In genomic region chr2:18690055-18690691, GRCm38 (mm10) we compare ENCODE assay signal across 8 mouse cellular contexts. TPM values are rescaled to one million over a fixed set of nuclear protein-coding genes. Genes with fewer than 3 reads are reported as not detected.
DNase-seq lines count a peak whose midpoint lies in the region; ATAC-seq and TF ChIP-seq lines count a peak whose summit lies in the region.

No protein-coding gene starts in this region.

- ATAC-seq in embryonic facial prominence, embryonic 15.5 days (ENCODE audit: insufficient number of reproducible peaks, low FRiP score, low TSS enrichment, low read depth), result peak; percentile 44
- ATAC-seq in hindbrain, embryonic 14.5 days (ENCODE audit: low FRiP score), result peak; percentile 67
- ATAC-seq in limb, embryonic 14.5 days (ENCODE audit: low FRiP score, low read depth), result peak; percentile 19
- peak; percentile 70 for ATAC-seq in neural tube, embryonic 13.5 days (ENCODE audit: low read depth)
- no peak for ATAC-seq in erythroblast, adult 5-6 weeks (replicated peaks; ENCODE audit: low FRiP score, poor library complexity, severe bottlenecking)

- peak overlapping the region; percentile 18 for H3K9ac ChIP-seq in embryonic facial prominence, embryonic 15.5 days
- H3K9ac ChIP-seq in hindbrain, embryonic 14.5 days, result peak overlapping the region; percentile 34
- peak overlapping the region; percentile 56 for H3K9ac ChIP-seq in limb, embryonic 14.5 days (ENCODE audit: low read depth, low read length, severe bottlenecking)
- peak overlapping the region; percentile 64 for H3K9ac ChIP-seq in neural tube, embryonic 13.5 days

- no peak for TF ChIP-seq POLR2A in limb, embryonic 14.5 days (IDR thresholded peaks at IDR 0.05; ENCODE audit: borderline replicate concordance, extremely low read depth, insufficient read depth, insufficient read length)

- H3K4me3 ChIP-seq in embryonic facial prominence, embryonic 15.5 days (replicated peaks), result peak overlapping the region; percentile 44
- peak overlapping the region; percentile 36 for H3K4me3 ChIP-seq in hindbrain, embryonic 14.5 days (replicated peaks; ENCODE audit: low read length)
- H3K4me3 ChIP-seq in limb, embryonic 14.5 days (replicated peaks; ENCODE audit: low read length), result peak overlapping the region; percentile 45
- H3K4me3 ChIP-seq in neural tube, embryonic 13.5 days, result peak overlapping the region; percentile 45

- under 1% methylated on average over 57 of the region's 58 CpGs for WGBS in embryonic facial prominence, embryonic 15.5 days
- WGBS in hindbrain, embryonic 14.5 days, result under 1% methylated on average over 51 of the region's 58 CpGs
- under 1% methylated on average over 50 of the region's 58 CpGs for WGBS in limb, embryonic 14.5 days
- under 1% methylated on average over 58 of the region's 58 CpGs for WGBS in neural tube, embryonic 13.5 days

- H3K27ac ChIP-seq in embryonic facial prominence, embryonic 15.5 days (replicated peaks), result no peak overlapping the region
- no peak overlapping the region for H3K27ac ChIP-seq in hindbrain, embryonic 14.5 days
- no peak overlapping the region for H3K27ac ChIP-seq in limb, embryonic 14.5 days (replicated peaks; ENCODE audit: low read depth, low read length)
- H3K27ac ChIP-seq in neural tube, embryonic 13.5 days (replicated peaks), result no peak overlapping the region

- no peaks in the 10 kb centered on the region for H3K9me3 ChIP-seq in embryonic facial prominence, embryonic 15.5 days (replicated peaks)
- H3K9me3 ChIP-seq in hindbrain, embryonic 14.5 days (ENCODE audit: control insufficient read depth, low read length), result no peaks in the 10 kb centered on the region
- H3K9me3 ChIP-seq in limb, embryonic 14.5 days (ENCODE audit: control insufficient read depth, low read length), result no peaks in the 10 kb centered on the region
- H3K9me3 ChIP-seq in neural tube, embryonic 13.5 days, result no peaks in the 10 kb centered on the region

- H3K36me3 ChIP-seq in embryonic facial prominence, embryonic 15.5 days, result no peaks in the 10 kb centered on the region
- H3K36me3 ChIP-seq in hindbrain, embryonic 14.5 days (replicated peaks; ENCODE audit: control insufficient read depth, insufficient read depth), result no peaks in the 10 kb centered on the region
- no peaks in the 10 kb centered on the region for H3K36me3 ChIP-seq in limb, embryonic 14.5 days (ENCODE audit: control insufficient read depth, insufficient read depth, low read length)
- H3K36me3 ChIP-seq in neural tube, embryonic 13.5 days, result no peaks in the 10 kb centered on the region

- peak; percentile 41 for DNase-seq in layer of hippocampus, adult 11-12 months (ENCODE audit: low spot score)
- no peak for DNase-seq in layer of hippocampus, adult 9-10 months (ENCODE audit: low spot score)
- DNase-seq in NIH3T3 (ENCODE audit: low read depth), result peak; percentile 59
- peak; percentile 69 for DNase-seq in hindbrain, embryonic 14.5 days (ENCODE audit: low spot score)
- DNase-seq in limb, embryonic 14.5 days (ENCODE audit: low spot score), result no peak

- peak overlapping the region; percentile 80 for H3K4me2 ChIP-seq in embryonic facial prominence, embryonic 15.5 days (replicated peaks)
- H3K4me2 ChIP-seq in hindbrain, embryonic 14.5 days (replicated peaks), result peak overlapping the region; percentile 60
- peak overlapping the region; percentile 81 for H3K4me2 ChIP-seq in limb, embryonic 14.5 days (replicated peaks; ENCODE audit: low read depth, low read length, severe bottlenecking)
- H3K4me2 ChIP-seq in neural tube, embryonic 13.5 days, result peak overlapping the region; percentile 74

- peaks cover 73% of the 10 kb centered on the region for H3K27me3 ChIP-seq in embryonic facial prominence, embryonic 15.5 days
- peaks cover 86% of the 10 kb centered on the region for H3K27me3 ChIP-seq in hindbrain, embryonic 14.5 days (ENCODE audit: control insufficient read depth, insufficient read depth, low read length)
- peaks cover 82% of the 10 kb centered on the region for H3K27me3 ChIP-seq in limb, embryonic 14.5 days (ENCODE audit: control insufficient read depth, insufficient read depth, low read length)
- H3K27me3 ChIP-seq in neural tube, embryonic 13.5 days, result peaks cover 84% of the 10 kb centered on the region

- H3K4me1 ChIP-seq in embryonic facial prominence, embryonic 15.5 days, result peaks cover 37% of the 10 kb centered on the region
- H3K4me1 ChIP-seq in hindbrain, embryonic 14.5 days (replicated peaks; ENCODE audit: control insufficient read depth, insufficient read depth, low read length), result peaks cover 21% of the 10 kb centered on the region; the same call in 1 of the 2 replicates
- H3K4me1 ChIP-seq in limb, embryonic 14.5 days (ENCODE audit: control insufficient read depth, insufficient read depth, low read length), result peaks cover 14% of the 10 kb centered on the region; the same call in 1 of the 2 replicates
- peaks cover 32% of the 10 kb centered on the region for H3K4me1 ChIP-seq in neural tube, embryonic 13.5 days (replicated peaks)

RNA-seq across cellular contexts. Expression of gene Spag6, which starts 3.7 kb away (rescaled TPM):
- polyA plus RNA-seq in embryonic facial prominence, embryonic 15.5 days (2015; fragmentation: Nextera tagmentation; extraction: Ambion mirVana), result 0.14 TPM in 1 of 2 replicates, not detected in the other
- polyA plus RNA-seq in hindbrain, embryonic 14.5 days (2014; fragmentation: Nextera tagmentation; extraction: Ambion mirVana), result 0.11 TPM in 1 of 2 replicates, not detected in the other
- polyA plus RNA-seq in limb, embryonic 14.5 days (2012; rRNA removed), result 0.03 and 0.48 TPM in 2 replicates
- polyA plus RNA-seq in limb, embryonic 14.5 days (2014; fragmentation: Nextera tagmentation; extraction: Ambion mirVana), result 0.15 TPM in 1 of 2 replicates, not detected in the other
- not detected in 2 replicates for polyA plus RNA-seq in neural tube, embryonic 13.5 days (2015; fragmentation: Nextera tagmentation; extraction: Ambion mirVana)
- total RNA-seq in erythroblast, adult 5-6 weeks (2015; ENCODE audit: low replicate concordance), result not detected in 2 replicates
- total RNA-seq in erythroblast, adult 5-6 weeks (2017; ENCODE audit: low replicate concordance), result 0.60 TPM in 1 of 2 replicates, not detected in the other

RNA-seq across cellular contexts. Expression of gene Bmi1, which starts 13.4 kb away (rescaled TPM):
- 21.9 and 22.7 TPM in 2 replicates for polyA plus RNA-seq in embryonic facial prominence, embryonic 15.5 days (2015; fragmentation: Nextera tagmentation; extraction: Ambion mirVana)
- polyA plus RNA-seq in hindbrain, embryonic 14.5 days (2014; fragmentation: Nextera tagmentation; extraction: Ambion mirVana), result 31.3 and 34.3 TPM in 2 replicates
- polyA plus RNA-seq in limb, embryonic 14.5 days (2012; rRNA removed), result 39.6 and 43.7 TPM in 2 replicates
- 28.5 and 34.0 TPM in 2 replicates for polyA plus RNA-seq in limb, embryonic 14.5 days (2014; fragmentation: Nextera tagmentation; extraction: Ambion mirVana)
- polyA plus RNA-seq in neural tube, embryonic 13.5 days (2015; fragmentation: Nextera tagmentation; extraction: Ambion mirVana), result 34.2 and 40.7 TPM in 2 replicates
- total RNA-seq in erythroblast, adult 5-6 weeks (2015; ENCODE audit: low replicate concordance), result 10.8 and 11.5 TPM in 2 replicates
- 5.3 and 14.9 TPM in 2 replicates for total RNA-seq in erythroblast, adult 5-6 weeks (2017; ENCODE audit: low replicate concordance)

RNA-seq across cellular contexts. Expression of gene Commd3, which starts 18.0 kb away (rescaled TPM):
- 213 and 215 TPM in 2 replicates for polyA plus RNA-seq in embryonic facial prominence, embryonic 15.5 days (2015; fragmentation: Nextera tagmentation; extraction: Ambion mirVana)
- polyA plus RNA-seq in hindbrain, embryonic 14.5 days (2014; fragmentation: Nextera tagmentation; extraction: Ambion mirVana), result 187 and 198 TPM in 2 replicates
- 116 and 146 TPM in 2 replicates for polyA plus RNA-seq in limb, embryonic 14.5 days (2012; rRNA removed)
- 233 and 244 TPM in 2 replicates for polyA plus RNA-seq in limb, embryonic 14.5 days (2014; fragmentation: Nextera tagmentation; extraction: Ambion mirVana)
- polyA plus RNA-seq in neural tube, embryonic 13.5 days (2015; fragmentation: Nextera tagmentation; extraction: Ambion mirVana), result 210 and 220 TPM in 2 replicates
- 32.6 and 37.3 TPM in 2 replicates for total RNA-seq in erythroblast, adult 5-6 weeks (2015; ENCODE audit: low replicate concordance)
- 34.3 and 51.4 TPM in 2 replicates for total RNA-seq in erythroblast, adult 5-6 weeks (2017; ENCODE audit: low replicate concordance)

Comparison
In these comparisons a context has a peak if more than half of its experiments do, and no peak if none do; other contexts are left out.
1. DNase-seq: peak in layer of hippocampus, adult 11-12 months (single experiment), NIH3T3 (single experiment) and hindbrain, embryonic 14.5 days (single experiment); none in layer of hippocampus, adult 9-10 months (single experiment) and limb, embryonic 14.5 days (single experiment).
2. Peak in every context shown above with its lines, with median percentiles within 50 percentile points of each other: H3K4me2 ChIP-seq, H3K4me3 ChIP-seq and H3K9ac ChIP-seq.